Mouse (Mus musculus): Measurements from ENCODE around the gene Ptpn14. TPM values are rescaled to one million over a fixed set of nuclear protein-coding genes. Genes with fewer than 3 reads are reported as not detected.
A peak's percentile ranks its signal among the peaks of the same experiment; 100 is the strongest.

Gene Ptpn14
- total RNA-seq, 1 experiment = 27.1 TPM

GRCm38 (mm10) chr1:189726121-189726520, 1.9 kb upstream of the Ptpn14 start:
- TF ChIP-seq ZNF384 (IDR thresholded peaks at IDR 0.05; ENCODE audit: low read depth, low read length) = no peak
- no peak for TF ChIP-seq HCFC1 (IDR thresholded peaks at IDR 0.05; ENCODE audit: borderline replicate concordance, insufficient read depth, low read length)
- TF ChIP-seq CHD2 (IDR thresholded peaks at IDR 0.05; ENCODE audit: low read depth, low read length) = no peak
- TF ChIP-seq MAFK (IDR thresholded peaks at IDR 0.05; ENCODE audit: insufficient read depth, low read depth, low read length) = no peak
- Histone ChIP-seq H3K9ac (ENCODE audit: insufficient read depth, low read depth, low read length, poor library complexity, severe bottlenecking) (no peak overlapping the region), H3K27ac (ENCODE audit: insufficient read depth, low read depth, low read length, poor library complexity, severe bottlenecking) (no peak overlapping the region), H3K4me1 (ENCODE audit: control insufficient read depth in 2 of 2, insufficient read depth in 2 of 2, low read length in 2 of 2, poor library complexity in 1 of 2) (peaks cover 0 to 6% of the 10 kb centered on the region in 2 experiments; a peak in 1 of 4 replicates), H3K4me3 (ENCODE audit: insufficient read depth in 1 of 2, low read depth in 1 of 2, low read length in 2 of 2, poor library complexity in 1 of 2, severe bottlenecking in 1 of 2) (no peak overlapping the region), H3K9me3 (ENCODE audit: control insufficient read depth, insufficient read depth, low read depth, low read length) (no peaks in the 10 kb centered on the region), H3K36me3 (ENCODE audit: control insufficient read depth, insufficient read depth, low read length, poor library complexity, severe bottlenecking) (no peaks in the 10 kb centered on the region)
- in situ Hi-C loops (cut with MboI; ENCODE audit: low sequenced_read_pairs in 2 of 2, unreplicated experiment in 2 of 2) = loop anchor here (10.0 to 25.0 kb wide), 2 partner anchors 436 to 449 kb away; partner anchors contain the start of gene Prox1 (in 2 of the 2)
- DNase-seq (ENCODE audit: low read depth, low spot score) = no peak

- in situ Hi-C loops (cut with MboI; ENCODE audit: low sequenced_read_pairs in 2 of 2, unreplicated experiment in 2 of 2) = loop anchor here (10.0 to 25.0 kb wide), 2 partner anchors 435 to 447 kb away; partner anchors contain the start of gene Prox1 (in 2 of the 2)
- peak overlapping the region; percentile 80 for H3K27ac ChIP-seq (ENCODE audit: insufficient read depth, low read depth, low read length, poor library complexity, severe bottlenecking)
- no peaks in the 10 kb centered on the region for H3K9me3 ChIP-seq (ENCODE audit: control insufficient read depth, insufficient read depth, low read depth, low read length)
- peak overlapping the region; percentile 97 for H3K4me3 ChIP-seq (ENCODE audit: insufficient read depth in 1 of 2, low read depth in 1 of 2, low read length in 2 of 2, poor library complexity in 1 of 2, severe bottlenecking in 1 of 2)
- TF ChIP-seq ZNF384 (IDR thresholded peaks at IDR 0.05; ENCODE audit: low read depth, low read length) = no peak
- peak; percentile 11; the same call in 1 of the 2 replicates for TF ChIP-seq HCFC1 (IDR thresholded peaks at IDR 0.05; ENCODE audit: borderline replicate concordance, insufficient read depth, low read length)
- H3K4me1 ChIP-seq (ENCODE audit: control insufficient read depth in 2 of 2, insufficient read depth in 2 of 2, low read length in 2 of 2, poor library complexity in 1 of 2) = peaks cover 0 to 8% of the 10 kb centered on the region in 2 experiments; a peak in 1 of 4 replicates
- H3K36me3 ChIP-seq (ENCODE audit: control insufficient read depth, insufficient read depth, low read length, poor library complexity, severe bottlenecking) = no peaks in the 10 kb centered on the region
- DNase-seq (ENCODE audit: low read depth, low spot score) = peak; percentile 50
- peak overlapping the region; percentile 78 for H3K9ac ChIP-seq (ENCODE audit: insufficient read depth, low read depth, low read length, poor library complexity, severe bottlenecking)
Observed at GRCm38 (mm10) chr1:189727346-189727883, 653 bp upstream of the Ptpn14 start.

GRCm38 (mm10) chr1:189728784-189729115, 682 bp downstream of the Ptpn14 start:
- in situ Hi-C loops (cut with MboI; ENCODE audit: low sequenced_read_pairs in 2 of 2, unreplicated experiment in 2 of 2) = loop anchor here (10.0 to 25.0 kb wide), 2 partner anchors 434 to 446 kb away; partner anchors contain the start of gene Prox1 (in 2 of the 2)
- peaks cover 0 to 8% of the 10 kb centered on the region in 2 experiments; a peak in 1 of 4 replicates for H3K4me1 ChIP-seq (ENCODE audit: control insufficient read depth in 2 of 2, insufficient read depth in 2 of 2, low read length in 2 of 2, poor library complexity in 1 of 2)
- peak; percentile 8 for DNase-seq (ENCODE audit: low read depth, low spot score)
- peak overlapping the region; percentile 97 for H3K4me3 ChIP-seq (ENCODE audit: insufficient read depth in 1 of 2, low read depth in 1 of 2, low read length in 2 of 2, poor library complexity in 1 of 2, severe bottlenecking in 1 of 2)
- H3K27ac ChIP-seq (ENCODE audit: insufficient read depth, low read depth, low read length, poor library complexity, severe bottlenecking) = peak overlapping the region; percentile 60; the same call in 1 of the 2 replicates
- H3K36me3 ChIP-seq (ENCODE audit: control insufficient read depth, insufficient read depth, low read length, poor library complexity, severe bottlenecking) = no peaks in the 10 kb centered on the region
- no peaks in the 10 kb centered on the region for H3K9me3 ChIP-seq (ENCODE audit: control insufficient read depth, insufficient read depth, low read depth, low read length)
- H3K9ac ChIP-seq (ENCODE audit: insufficient read depth, low read depth, low read length, poor library complexity, severe bottlenecking) = peak overlapping the region; percentile 95
- TF ChIP-seq HCFC1 (IDR thresholded peaks at IDR 0.05; ENCODE audit: borderline replicate concordance, insufficient read depth, low read length) (no peak), MAFK (IDR thresholded peaks at IDR 0.05; ENCODE audit: insufficient read depth, low read depth, low read length) (no peak), CHD2 (IDR thresholded peaks at IDR 0.05; ENCODE audit: low read depth, low read length) (no peak), ZNF384 (IDR thresholded peaks at IDR 0.05; ENCODE audit: low read depth, low read length) (no peak), ZC3H11A (IDR thresholded peaks at IDR 0.05; ENCODE audit: borderline replicate concordance, low read depth, low read length) (no peak)

GRCm38 (mm10) chr1:189729141-189729815, 1.2 kb downstream of the Ptpn14 start:
- Histone ChIP-seq H3K9ac (ENCODE audit: insufficient read depth, low read depth, low read length, poor library complexity, severe bottlenecking) (peak overlapping the region; percentile 95), H3K9me3 (ENCODE audit: control insufficient read depth, insufficient read depth, low read depth, low read length) (no peaks in the 10 kb centered on the region), H3K36me3 (ENCODE audit: control insufficient read depth, insufficient read depth, low read length, poor library complexity, severe bottlenecking) (no peaks in the 10 kb centered on the region), H3K27ac (ENCODE audit: insufficient read depth, low read depth, low read length, poor library complexity, severe bottlenecking) (no peak overlapping the region), H3K4me3 (ENCODE audit: insufficient read depth in 1 of 2, low read depth in 1 of 2, low read length in 2 of 2, poor library complexity in 1 of 2, severe bottlenecking in 1 of 2) (peak overlapping the region; percentile 97), H3K4me1 (ENCODE audit: control insufficient read depth in 2 of 2, insufficient read depth in 2 of 2, low read length in 2 of 2, poor library complexity in 1 of 2) (peaks cover 0 to 8% of the 10 kb centered on the region in 2 experiments; a peak in 1 of 4 replicates)
- in situ Hi-C loops (cut with MboI; ENCODE audit: low sequenced_read_pairs in 2 of 2, unreplicated experiment in 2 of 2) = loop anchor here (10.0 to 25.0 kb wide), 2 partner anchors 433 to 446 kb away; partner anchors contain the start of gene Prox1 (in 2 of the 2)
- TF ChIP-seq HCFC1 (IDR thresholded peaks at IDR 0.05; ENCODE audit: borderline replicate concordance, insufficient read depth, low read length) = no peak
- TF ChIP-seq MAFK (IDR thresholded peaks at IDR 0.05; ENCODE audit: insufficient read depth, low read depth, low read length) = no peak
- TF ChIP-seq CHD2 (IDR thresholded peaks at IDR 0.05; ENCODE audit: low read depth, low read length) = no peak
- no peak for TF ChIP-seq ZC3H11A (IDR thresholded peaks at IDR 0.05; ENCODE audit: borderline replicate concordance, low read depth, low read length)
- TF ChIP-seq ZNF384 (IDR thresholded peaks at IDR 0.05; ENCODE audit: low read depth, low read length) = no peak
- DNase-seq (ENCODE audit: low read depth, low spot score) = peak; percentile 15
